Mouse (Mus musculus) megakaryocyte, embryonic 14.5 days (primary cell): Measurements from ENCODE around the gene Crygn.

Source experiments
- FLI1 ChIP-seq: IDR thresholded peaks from 2 replicates; pipeline ENCODE4 v1.6.1; 2012; ENCODE audit warnings: low read length, inconsistent platforms, mixed read lengths
- GATA1 ChIP-seq: IDR thresholded peaks from 3 replicates; pipeline ENCODE4 v1.6.1; 2012; ENCODE audit warnings: mixed read lengths, low read length, inconsistent platforms, borderline replicate concordance

DNA sequence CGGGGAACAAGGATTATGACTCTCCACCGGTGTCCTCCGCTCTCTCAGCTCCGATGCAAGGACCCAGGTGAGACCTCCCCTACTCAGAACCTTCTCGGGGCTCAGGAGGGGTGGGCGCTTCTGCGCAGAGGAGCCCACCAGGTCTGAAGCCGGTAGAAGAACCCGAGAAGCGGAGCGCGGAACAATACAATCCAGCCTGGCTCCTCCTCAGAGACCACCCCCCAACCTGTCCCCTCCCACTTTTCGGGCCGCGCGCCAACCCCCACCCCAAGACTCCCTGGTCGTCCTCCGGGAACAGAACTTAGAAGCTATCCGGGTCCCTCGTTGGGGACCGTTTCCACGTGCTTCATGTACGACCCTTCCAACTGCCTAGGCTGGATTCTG is 27.3 kb downstream of the Crygn start, which contains the start of gene Wdr86:
- TF ChIP-seq GATA1, result no peak
- TF ChIP-seq FLI1, result no peak
